In the genomic region with DNA sequence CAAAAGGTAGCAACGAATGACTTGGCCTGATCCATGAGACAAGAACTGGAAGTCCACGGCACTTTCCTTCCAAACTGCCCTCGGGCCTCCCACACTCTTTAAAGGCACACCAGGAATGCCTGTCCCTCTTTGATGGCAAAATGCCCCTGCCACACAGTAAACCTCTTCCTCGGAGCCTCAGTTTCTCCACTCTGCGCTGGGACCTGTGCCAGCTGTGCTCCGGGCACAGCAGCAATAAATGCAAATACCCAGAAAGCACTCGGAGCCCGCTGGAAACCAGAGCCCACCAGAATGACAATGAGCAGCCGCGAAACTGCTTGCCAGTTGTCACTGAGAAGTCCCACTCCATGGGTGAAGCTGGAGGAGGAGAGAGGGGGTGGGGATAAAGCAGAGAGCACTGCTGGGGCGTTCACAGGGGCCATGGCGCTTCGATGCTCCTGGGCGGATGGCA, we compare ENCODE assay signal across 8 mouse cellular contexts. TPM values are rescaled to one million over a fixed set of nuclear protein-coding genes. Genes with fewer than 3 reads are reported as not detected.
DNase-seq lines count a peak whose midpoint lies in the region; ATAC-seq and TF ChIP-seq lines count a peak whose summit lies in the region.

No protein-coding gene starts in this region.

- no peak for DNase-seq in heart, adult 8-10 months (ENCODE audit: low spot score)
- DNase-seq in forebrain, embryonic 11.5 days (ENCODE audit: low spot score): no peak
- no peak for DNase-seq in limb, embryonic 14.5 days (ENCODE audit: low spot score)
- DNase-seq in spleen, adult 18-20 months: no peak
- DNase-seq in urinary bladder, postnatal 36 days (ENCODE audit: low spot score in 2 of 2): no peak
- no peak for DNase-seq in thymus, postnatal 36 days

- H3K4me2 ChIP-seq in heart, embryonic 13.5 days: no peak overlapping the region
- no peak overlapping the region for H3K4me2 ChIP-seq in forebrain, embryonic 11.5 days (ENCODE audit: low read depth, low read length, severe bottlenecking)
- peak overlapping the region; percentile 8; the same call in 1 of the 2 replicates for H3K4me2 ChIP-seq in limb, embryonic 14.5 days (replicated peaks; ENCODE audit: low read depth, low read length, severe bottlenecking)

- ATAC-seq in heart, embryonic 13.5 days (ENCODE audit: extremely low read depth, insufficient number of reproducible peaks, low FRiP score, low TSS enrichment): no peak
- ATAC-seq in forebrain, embryonic 11.5 days (replicated peaks; ENCODE audit: low FRiP score): no peak
- no peak for ATAC-seq in limb, embryonic 14.5 days (ENCODE audit: low FRiP score, low read depth)

- peak overlapping the region; percentile 65 for H3K9ac ChIP-seq in heart, embryonic 13.5 days
- no peak overlapping the region for H3K9ac ChIP-seq in ES-Bruce4 (ENCODE audit: low read depth, poor library complexity, severe bottlenecking)
- peak overlapping the region; percentile 39; the same call in 1 of the 2 replicates for H3K9ac ChIP-seq in forebrain, embryonic 11.5 days (ENCODE audit: low read length)
- H3K9ac ChIP-seq in limb, embryonic 14.5 days (ENCODE audit: low read depth, low read length, severe bottlenecking): peak overlapping the region; percentile 28

- TF ChIP-seq EP300 in ES-Bruce4 (IDR thresholded peaks at IDR 0.05; ENCODE audit: insufficient read depth, low read depth, low read length): no peak

- no peak for TF ChIP-seq POLR2A in ES-Bruce4 (IDR thresholded peaks at IDR 0.05; ENCODE audit: insufficient read depth, low read length)
- no peak for TF ChIP-seq POLR2A in limb, embryonic 14.5 days (IDR thresholded peaks at IDR 0.05; ENCODE audit: borderline replicate concordance, extremely low read depth, insufficient read depth, insufficient read length)

- H3K9me3 ChIP-seq in heart, embryonic 13.5 days: no peaks in the 10 kb centered on the region
- no peaks in the 10 kb centered on the region for H3K9me3 ChIP-seq in ES-Bruce4 (replicated peaks; ENCODE audit: control insufficient read depth, insufficient read depth, low read length, poor library complexity, severe bottlenecking)
- no peaks in the 10 kb centered on the region for H3K9me3 ChIP-seq in forebrain, embryonic 11.5 days (ENCODE audit: control insufficient read depth, low read length)
- no peaks in the 10 kb centered on the region for H3K9me3 ChIP-seq in limb, embryonic 14.5 days (ENCODE audit: control insufficient read depth, low read length)

- no peaks in the 10 kb centered on the region for H3K36me3 ChIP-seq in heart, embryonic 13.5 days
- no peaks in the 10 kb centered on the region for H3K36me3 ChIP-seq in ES-Bruce4 (ENCODE audit: control insufficient read depth, insufficient read depth, low read length, poor library complexity, severe bottlenecking)
- no peaks in the 10 kb centered on the region for H3K36me3 ChIP-seq in forebrain, embryonic 11.5 days (ENCODE audit: control insufficient read depth, insufficient read depth, low read length)
- H3K36me3 ChIP-seq in limb, embryonic 14.5 days (ENCODE audit: control insufficient read depth, insufficient read depth, low read length): no peaks in the 10 kb centered on the region

- no peak overlapping the region for H3K4me3 ChIP-seq in heart, embryonic 13.5 days
- H3K4me3 ChIP-seq in ES-Bruce4 (ENCODE audit: low read depth, low read length): peak overlapping the region; percentile 24; the same call in 1 of the 2 replicates
- H3K4me3 ChIP-seq in forebrain, embryonic 11.5 days (ENCODE audit: low read depth, low read length): no peak overlapping the region
- no peak overlapping the region for H3K4me3 ChIP-seq in limb, embryonic 14.5 days (replicated peaks; ENCODE audit: low read length)

- peaks cover 91% of the 10 kb centered on the region for H3K4me1 ChIP-seq in heart, embryonic 13.5 days
- no peaks in the 10 kb centered on the region for H3K4me1 ChIP-seq in ES-Bruce4 (ENCODE audit: control insufficient read depth, insufficient read depth, low read length)
- H3K4me1 ChIP-seq in forebrain, embryonic 11.5 days (replicated peaks; ENCODE audit: control insufficient read depth, insufficient read depth, low read length): peaks cover 39% of the 10 kb centered on the region
- peaks cover 92% of the 10 kb centered on the region for H3K4me1 ChIP-seq in limb, embryonic 14.5 days (ENCODE audit: control insufficient read depth, insufficient read depth, low read length)

- no peaks in the 10 kb centered on the region for H3K27me3 ChIP-seq in heart, embryonic 13.5 days (replicated peaks)
- no peaks in the 10 kb centered on the region for H3K27me3 ChIP-seq in ES-Bruce4 (ENCODE audit: control insufficient read depth, insufficient read depth, low read length, poor library complexity, severe bottlenecking)
- H3K27me3 ChIP-seq in forebrain, embryonic 11.5 days (ENCODE audit: control insufficient read depth, insufficient read depth, low read length): no peaks in the 10 kb centered on the region
- no peaks in the 10 kb centered on the region for H3K27me3 ChIP-seq in limb, embryonic 14.5 days (ENCODE audit: control insufficient read depth, insufficient read depth, low read length)

- 64% methylated on average over 14 of the region's 14 CpGs for WGBS in heart, embryonic 13.5 days
- 62% methylated on average over 14 of the region's 14 CpGs for WGBS in forebrain, embryonic 11.5 days
- WGBS in limb, embryonic 14.5 days: 22% methylated on average over 14 of the region's 14 CpGs

- H3K27ac ChIP-seq in heart, embryonic 13.5 days (replicated peaks): peak overlapping the region; percentile 75; the same call in 1 of the 2 replicates
- H3K27ac ChIP-seq in ES-Bruce4 (ENCODE audit: insufficient read depth, low read length): no peak overlapping the region
- peak overlapping the region; percentile 47 for H3K27ac ChIP-seq in forebrain, embryonic 11.5 days (ENCODE audit: low read depth, low read length)
- peak overlapping the region; percentile 84 for H3K27ac ChIP-seq in limb, embryonic 14.5 days (replicated peaks; ENCODE audit: low read depth, low read length)

- no peak for TF ChIP-seq CTCF in ES-Bruce4 (IDR thresholded peaks at IDR 0.05; ENCODE audit: low read depth, low read length)

RNA-seq across cellular contexts. Expression of gene Tpcn1, which starts 20.7 kb away (rescaled TPM):
- polyA plus RNA-seq in heart, embryonic 13.5 days (2015; fragmentation: Nextera tagmentation; extraction: Ambion mirVana): 14.9 and 16.1 TPM in 2 replicates
- total RNA-seq in heart, adult 8-10 months (2022): 10 to 100 TPM; 34.8 to 36.7 (median 36.3) TPM
- polyA plus RNA-seq in ES-Bruce4 (2011; ENCODE audit: insufficient read depth, insufficient read length, low read depth, missing spikeins): 13.2 and 17.1 TPM in 2 replicates
- 14.5 and 14.6 TPM in 2 replicates for polyA plus RNA-seq in forebrain, embryonic 11.5 days (2014; fragmentation: Nextera tagmentation; extraction: Ambion mirVana)
- polyA plus RNA-seq in limb, embryonic 14.5 days (2012; rRNA removed): 47.1 and 64.9 TPM in 2 replicates
- polyA plus RNA-seq in limb, embryonic 14.5 days (2014; fragmentation: Nextera tagmentation; extraction: Ambion mirVana): 24.3 and 25.2 TPM in 2 replicates

RNA-seq across cellular contexts. Expression of gene Iqcd, which starts 21.0 kb away (rescaled TPM):
- polyA plus RNA-seq in heart, embryonic 13.5 days (2015; fragmentation: Nextera tagmentation; extraction: Ambion mirVana): 0.27 and 0.44 TPM in 2 replicates
- under 1 TPM in 2 of 4 experiments, not detected in 2; 0.14 to 0.22 TPM for total RNA-seq in heart, adult 8-10 months (2022)
- 0.37 and 0.43 TPM in 2 replicates for polyA plus RNA-seq in ES-Bruce4 (2011; ENCODE audit: insufficient read depth, insufficient read length, low read depth, missing spikeins)
- polyA plus RNA-seq in forebrain, embryonic 11.5 days (2014; fragmentation: Nextera tagmentation; extraction: Ambion mirVana): 1.1 TPM in 2 replicates
- polyA plus RNA-seq in limb, embryonic 14.5 days (2012; rRNA removed): 0.90 and 1.4 TPM in 2 replicates
- polyA plus RNA-seq in limb, embryonic 14.5 days (2014; fragmentation: Nextera tagmentation; extraction: Ambion mirVana): 0.12 and 0.43 TPM in 2 replicates

RNA-seq across cellular contexts. Expression of gene Rita1, which starts 44.6 kb away (rescaled TPM):
- polyA plus RNA-seq in heart, embryonic 13.5 days (2015; fragmentation: Nextera tagmentation; extraction: Ambion mirVana): 9.6 and 10.4 TPM in 2 replicates
- total RNA-seq in heart, adult 8-10 months (2022): 10 to 100 TPM; 14.3 to 17.9 (median 15.3) TPM
- polyA plus RNA-seq in ES-Bruce4 (2011; ENCODE audit: insufficient read depth, insufficient read length, low read depth, missing spikeins): 13.0 and 13.1 TPM in 2 replicates
- polyA plus RNA-seq in forebrain, embryonic 11.5 days (2014; fragmentation: Nextera tagmentation; extraction: Ambion mirVana): 10.2 and 10.6 TPM in 2 replicates
- 25.4 TPM in 2 replicates for polyA plus RNA-seq in limb, embryonic 14.5 days (2012; rRNA removed)
- 10.2 and 11.6 TPM in 2 replicates for polyA plus RNA-seq in limb, embryonic 14.5 days (2014; fragmentation: Nextera tagmentation; extraction: Ambion mirVana)

RNA-seq across cellular contexts. Expression of gene Ddx54, which starts 44.8 kb away (rescaled TPM):
- polyA plus RNA-seq in heart, embryonic 13.5 days (2015; fragmentation: Nextera tagmentation; extraction: Ambion mirVana): 29.6 and 29.7 TPM in 2 replicates
- 10 to 100 TPM; 21.0 to 24.7 (median 23.0) TPM for total RNA-seq in heart, adult 8-10 months (2022)
- 49.7 and 49.9 TPM in 2 replicates for polyA plus RNA-seq in ES-Bruce4 (2011; ENCODE audit: insufficient read depth, insufficient read length, low read depth, missing spikeins)
- 45.2 and 45.7 TPM in 2 replicates for polyA plus RNA-seq in forebrain, embryonic 11.5 days (2014; fragmentation: Nextera tagmentation; extraction: Ambion mirVana)
- 36.1 and 42.1 TPM in 2 replicates for polyA plus RNA-seq in limb, embryonic 14.5 days (2012; rRNA removed)
- polyA plus RNA-seq in limb, embryonic 14.5 days (2014; fragmentation: Nextera tagmentation; extraction: Ambion mirVana): 34.1 and 35.1 TPM in 2 replicates

RNA-seq across cellular contexts. Expression of gene Slc8b1, which starts 56.8 kb away (rescaled TPM):
- 4.5 and 4.6 TPM in 2 replicates for polyA plus RNA-seq in heart, embryonic 13.5 days (2015; fragmentation: Nextera tagmentation; extraction: Ambion mirVana)
- total RNA-seq in heart, adult 8-10 months (2022): 10 to 100 TPM in 2 of 4 experiments, 1 to 10 TPM in 2; 8.2 to 12.4 (median 10.0) TPM
- 17.7 and 19.1 TPM in 2 replicates for polyA plus RNA-seq in ES-Bruce4 (2011; ENCODE audit: insufficient read depth, insufficient read length, low read depth, missing spikeins)
- polyA plus RNA-seq in forebrain, embryonic 11.5 days (2014; fragmentation: Nextera tagmentation; extraction: Ambion mirVana): 2.9 and 3.3 TPM in 2 replicates
- 13.2 and 15.4 TPM in 2 replicates for polyA plus RNA-seq in limb, embryonic 14.5 days (2012; rRNA removed)
- 3.7 and 5.6 TPM in 2 replicates for polyA plus RNA-seq in limb, embryonic 14.5 days (2014; fragmentation: Nextera tagmentation; extraction: Ambion mirVana)
